Mouse (Mus musculus): ENCODE results near the gene Nedd9. TPM values are rescaled to one million over a fixed set of nuclear protein-coding genes. Genes with fewer than 3 reads are reported as not detected.

Gene Nedd9
- total and polyA plus RNA-seq, 2 experiments from 2014 or later, result 10.1 to 28.2 TPM

GRCm38 (mm10) chr13:41360272-41360815, 126.8 kb downstream of the Nedd9 start:
- DNase-seq (ENCODE audit: low spot score), result no peak
- Histone ChIP-seq H3K4me2 (ENCODE audit: low read depth, low read length) (no peak overlapping the region), H3K4me1 (ENCODE audit: control insufficient read depth, insufficient read depth) (peaks cover 25% of the 10 kb centered on the region), H3K4me3 (ENCODE audit: low read depth, low read length) (no peak overlapping the region), H3K9ac (replicated peaks; ENCODE audit: low read depth, low read length) (0 out of 2 replicates have a peak overlapping the region, but pooled peaks have one; percentile 58), H3K9me3 (replicated peaks; ENCODE audit: control insufficient read depth, low read length) (no peaks in the 10 kb centered on the region), H3K27me3 (ENCODE audit: control insufficient read depth, insufficient read depth, low read length) (no peaks in the 10 kb centered on the region), H3K27ac (ENCODE audit: low read depth) (no peak overlapping the region), H3K36me3 (replicated peaks; ENCODE audit: control insufficient read depth, insufficient read depth, low read length) (no peaks in the 10 kb centered on the region)
- 63% methylated on average over 8 of the region's 8 CpGs for WGBS
- TF ChIP-seq CTCF (IDR thresholded peaks at IDR 0.05; ENCODE audit: low read depth) (no peak), EP300 (IDR thresholded peaks at IDR 0.05; ENCODE audit: low read depth) (no peak)
- ATAC-seq (ENCODE audit: insufficient read depth, low read depth), result no peak

- Histone ChIP-seq H3K4me1 (ENCODE audit: control insufficient read depth, insufficient read depth) (peaks cover 31% of the 10 kb centered on the region), H3K9ac (replicated peaks; ENCODE audit: low read depth, low read length) (peak overlapping the region; percentile 58), H3K36me3 (replicated peaks; ENCODE audit: control insufficient read depth, insufficient read depth, low read length) (no peaks in the 10 kb centered on the region), H3K27me3 (ENCODE audit: control insufficient read depth, insufficient read depth, low read length) (no peaks in the 10 kb centered on the region), H3K4me2 (ENCODE audit: low read depth, low read length) (peak overlapping the region; percentile 81), H3K4me3 (ENCODE audit: low read depth, low read length) (peak overlapping the region; percentile 87), H3K9me3 (replicated peaks; ENCODE audit: control insufficient read depth, low read length) (no peaks in the 10 kb centered on the region), H3K27ac (ENCODE audit: low read depth) (peak overlapping the region; percentile 97)
- DNase-seq (ENCODE audit: low spot score), result no peak
- WGBS, result 6% methylated on average over 16 of the region's 16 CpGs
- ATAC-seq (ENCODE audit: insufficient read depth, low read depth), result no peak; the same call in 1 of the 2 replicates
- no peak for TF ChIP-seq CTCF (IDR thresholded peaks at IDR 0.05; ENCODE audit: low read depth)
- TF ChIP-seq EP300 (IDR thresholded peaks at IDR 0.05; ENCODE audit: low read depth), result no peak
These were observed 127.6 kb downstream of the Nedd9 start for GRCm38 (mm10) chr13:41359330-41360215.

- H3K9ac ChIP-seq (replicated peaks; ENCODE audit: low read depth, low read length), result peak overlapping the region; percentile 94
- H3K36me3 ChIP-seq (replicated peaks; ENCODE audit: control insufficient read depth, insufficient read depth, low read length), result no peaks in the 10 kb centered on the region
- no peak for TF ChIP-seq EP300 (IDR thresholded peaks at IDR 0.05; ENCODE audit: low read depth)
- TF ChIP-seq CTCF (IDR thresholded peaks at IDR 0.05; ENCODE audit: low read depth), result no peak
- peak overlapping the region; percentile 81 for H3K4me2 ChIP-seq (ENCODE audit: low read depth, low read length)
- no peaks in the 10 kb centered on the region for H3K9me3 ChIP-seq (replicated peaks; ENCODE audit: control insufficient read depth, low read length)
- WGBS, result under 1% methylated on average over 42 of the region's 42 CpGs
- peak overlapping the region; percentile 97 for H3K27ac ChIP-seq (ENCODE audit: low read depth)
- no peaks in the 10 kb centered on the region for H3K27me3 ChIP-seq (ENCODE audit: control insufficient read depth, insufficient read depth, low read length)
- DNase-seq (ENCODE audit: low spot score), result peak; percentile 95
- ATAC-seq (ENCODE audit: insufficient read depth, low read depth), result peak; percentile 98
- H3K4me1 ChIP-seq (ENCODE audit: control insufficient read depth, insufficient read depth), result peaks cover 31% of the 10 kb centered on the region
- peak overlapping the region; percentile 87 for H3K4me3 ChIP-seq (ENCODE audit: low read depth, low read length)
These were observed 128.5 kb downstream of the Nedd9 start for GRCm38 (mm10) chr13:41358480-41359180.

GRCm38 (mm10) chr13:41358009-41358408, 129.2 kb downstream of the Nedd9 start:
- H3K4me1 ChIP-seq (ENCODE audit: control insufficient read depth, insufficient read depth), result peaks cover 32% of the 10 kb centered on the region

GRCm38 (mm10) chr13:41357586-41357985, 129.6 kb downstream of the Nedd9 start:
- Histone ChIP-seq H3K9ac (replicated peaks; ENCODE audit: low read depth, low read length) (peak overlapping the region; percentile 94), H3K27me3 (ENCODE audit: control insufficient read depth, insufficient read depth, low read length) (no peaks in the 10 kb centered on the region), H3K4me2 (ENCODE audit: low read depth, low read length) (peak overlapping the region; percentile 81), H3K27ac (ENCODE audit: low read depth) (peak overlapping the region; percentile 97), H3K9me3 (replicated peaks; ENCODE audit: control insufficient read depth, low read length) (no peaks in the 10 kb centered on the region), H3K4me1 (ENCODE audit: control insufficient read depth, insufficient read depth) (peaks cover 34% of the 10 kb centered on the region), H3K4me3 (ENCODE audit: low read depth, low read length) (peak overlapping the region; percentile 87), H3K36me3 (replicated peaks; ENCODE audit: control insufficient read depth, insufficient read depth, low read length) (0 out of 2 replicates have a peak, but pooled peaks cover 4% of the 10 kb centered on the region)
- 34% methylated on average over 3 of the region's 3 CpGs for WGBS
- ATAC-seq (ENCODE audit: insufficient read depth, low read depth), result no peak
- TF ChIP-seq CTCF (IDR thresholded peaks at IDR 0.05; ENCODE audit: low read depth) (no peak), EP300 (IDR thresholded peaks at IDR 0.05; ENCODE audit: low read depth) (no peak)
- DNase-seq (ENCODE audit: low spot score), result no peak

More at GRCm38 (mm10) chr13:41358009-41358408, 129.2 kb downstream of the Nedd9 start:
- H3K27ac ChIP-seq (ENCODE audit: low read depth), result peak overlapping the region; percentile 97
- H3K36me3 ChIP-seq (replicated peaks; ENCODE audit: control insufficient read depth, insufficient read depth, low read length), result 0 out of 2 replicates have a peak, but pooled peaks cover 1% of the 10 kb centered on the region
- H3K4me3 ChIP-seq (ENCODE audit: low read depth, low read length), result peak overlapping the region; percentile 87
- H3K9me3 ChIP-seq (replicated peaks; ENCODE audit: control insufficient read depth, low read length), result no peaks in the 10 kb centered on the region
- DNase-seq (ENCODE audit: low spot score) (no peak), ATAC-seq (ENCODE audit: insufficient read depth, low read depth) (no peak)
- H3K4me2 ChIP-seq (ENCODE audit: low read depth, low read length), result peak overlapping the region; percentile 81
- peak overlapping the region; percentile 94 for H3K9ac ChIP-seq (replicated peaks; ENCODE audit: low read depth, low read length)
- H3K27me3 ChIP-seq (ENCODE audit: control insufficient read depth, insufficient read depth, low read length), result no peaks in the 10 kb centered on the region
- TF ChIP-seq CTCF (IDR thresholded peaks at IDR 0.05; ENCODE audit: low read depth) (no peak), EP300 (IDR thresholded peaks at IDR 0.05; ENCODE audit: low read depth) (no peak)
- WGBS, result 14% methylated on average over 10 of the region's 10 CpGs

Data from heart, postnatal 0 days (tissue).